Mouse (Mus musculus) stomach, embryonic 16.5 days (tissue): ENCODE data around the gene Tmprss7. TPM values are rescaled to one million over a fixed set of nuclear protein-coding genes. Genes with fewer than 3 reads are reported as not detected.

Source experiments
- ATAC-seq: fragments of 200-750 bp; cut with Nextera tagmentation; 2 replicates; pipeline ENCODE4 v1.8.0; 2017; ENCODE audit warnings: moderate number of reproducible peaks, moderate TSS enrichment; ENCODE audit not compliant: insufficient read depth, low FRiP score
- H3K27ac ChIP-seq: fragments of 300-500 bp; sonication (generic); 2 replicates; pipeline ENCODE4 v1.5.1; 2014; ENCODE audit warnings: low read length
- H3K27me3 ChIP-seq: fragments of 300-500 bp; sonication (generic); 2 replicates; pipeline ENCODE4 v1.6.1; 2014; ENCODE audit warnings: low read length, control low read depth, mixed read lengths; ENCODE audit not compliant: control insufficient read depth, insufficient read depth
- H3K36me3 ChIP-seq: fragments of 300-500 bp; sonication (generic); 2 replicates; pipeline ENCODE4 v1.6.1; 2014; ENCODE audit warnings: low read length; ENCODE audit not compliant: control insufficient read depth, insufficient read depth
- H3K4me1 ChIP-seq: fragments of 300-500 bp; sonication (generic); 2 replicates; pipeline ENCODE4 v1.6.1; 2014; ENCODE audit warnings: low read length, control low read depth, mixed read lengths; ENCODE audit not compliant: control insufficient read depth, insufficient read depth
- H3K4me2 ChIP-seq: fragments of 300-500 bp; sonication (generic); 2 replicates; pipeline ENCODE4 v1.6.1; 2014; ENCODE audit warnings: low read depth, low read length, mixed read lengths
- H3K4me3 ChIP-seq: fragments of 300-500 bp; sonication (generic); replicated peaks from 2 replicates; pipeline ENCODE4 v1.5.1; 2014; ENCODE audit warnings: mild to moderate bottlenecking, low read length
- H3K9ac ChIP-seq: fragments of 300-500 bp; sonication (generic); 2 replicates; pipeline ENCODE4 v1.6.1; 2014; ENCODE audit warnings: low read length
- H3K9me3 ChIP-seq: fragments of 300-500 bp; sonication (generic); replicated peaks from 2 replicates; pipeline ENCODE4 v1.6.1; 2016; ENCODE audit warnings: low read length, control low read depth; ENCODE audit not compliant: control insufficient read depth
- WGBS: fragments of 180-500 bp; shearing (Covaris S2); extraction: QIAGEN DNeasy Blood & Tissue Kit; methylation state at CpG from one replicate; pipeline ENCODE4 v1.1.7; 2014; 5-methylcytosine and 5-hydroxymethylcytosine counted together
- polyA plus RNA-seq: library from polyadenylated mRNA; unstranded; fragments of >200 nt; fragmentation: Nextera tagmentation; extraction: Ambion mirVana; gene quantifications from 2 replicates; pipeline ENCODE4 v1.2.1, GENCODE M21; 2015

Gene Tmprss7
- polyA plus RNA-seq, 1 experiment from 2014 or later: 0.26 TPM

GRCm38 (mm10) chr16:45624791-45625190, 68.7 kb downstream of the Tmprss7 start:
- H3K9me3 ChIP-seq: no peaks in the 10 kb centered on the region
- H3K4me2 ChIP-seq: no peak overlapping the region
- H3K9ac ChIP-seq: no peak overlapping the region
- no peaks in the 10 kb centered on the region for H3K4me1 ChIP-seq
- H3K36me3 ChIP-seq: no peaks in the 10 kb centered on the region
- H3K27ac ChIP-seq: no peak overlapping the region
- no peak overlapping the region for H3K4me3 ChIP-seq
- no peak for ATAC-seq
- no peaks in the 10 kb centered on the region for H3K27me3 ChIP-seq
- 83% methylated on average over 2 of the region's 2 CpGs for WGBS

- no peaks in the 10 kb centered on the region for H3K27me3 ChIP-seq
- H3K4me3 ChIP-seq: no peak overlapping the region
- 81% methylated on average over 4 of the region's 4 CpGs for WGBS
- H3K9me3 ChIP-seq: no peaks in the 10 kb centered on the region
- no peaks in the 10 kb centered on the region for H3K36me3 ChIP-seq
- no peak overlapping the region for H3K4me2 ChIP-seq
- no peak overlapping the region for H3K9ac ChIP-seq
- H3K4me1 ChIP-seq: no peaks in the 10 kb centered on the region
- no peak overlapping the region for H3K27ac ChIP-seq
- no peak for ATAC-seq
Measured at GRCm38 (mm10) chr16:45623230-45623629, 70.2 kb downstream of the Tmprss7 start.

- H3K4me1 ChIP-seq: no peaks in the 10 kb centered on the region
- WGBS: 55% methylated on average over 8 of the region's 8 CpGs
Measured at GRCm38 (mm10) chr16:45619751-45620375, 73.6 kb downstream of the Tmprss7 start.

GRCm38 (mm10) chr16:45615944-45616343, 77.5 kb downstream of the Tmprss7 start:
- no peak for ATAC-seq
- whole genome bisulfite sequencing: 94% methylated on average over 1 of the region's 1 CpGs

More at GRCm38 (mm10) chr16:45619751-45620375, 73.6 kb downstream of the Tmprss7 start:
- no peak overlapping the region for H3K9ac ChIP-seq
- no peak overlapping the region for H3K27ac ChIP-seq
- no peak overlapping the region for H3K4me3 ChIP-seq
- no peaks in the 10 kb centered on the region for H3K27me3 ChIP-seq
- no peaks in the 10 kb centered on the region for H3K36me3 ChIP-seq
- no peaks in the 10 kb centered on the region for H3K9me3 ChIP-seq
- no peak for ATAC-seq
- H3K4me2 ChIP-seq: no peak overlapping the region

GRCm38 (mm10) chr16:45613247-45613646, 80.2 kb downstream of the Tmprss7 start:
- no peak overlapping the region for H3K4me3 ChIP-seq
- H3K4me1 ChIP-seq: peaks cover 3% of the 10 kb centered on the region; the same call in 1 of the 2 replicates
- no peaks in the 10 kb centered on the region for H3K36me3 ChIP-seq
- ATAC-seq: no peak
- WGBS: 55% methylated on average over 2 of the region's 2 CpGs
- H3K4me2 ChIP-seq: no peak overlapping the region
- H3K27me3 ChIP-seq: no peaks in the 10 kb centered on the region
- no peak overlapping the region for H3K27ac ChIP-seq
- H3K9me3 ChIP-seq: no peaks in the 10 kb centered on the region
- no peak overlapping the region for H3K9ac ChIP-seq

More at GRCm38 (mm10) chr16:45615944-45616343, 77.5 kb downstream of the Tmprss7 start:
- no peaks in the 10 kb centered on the region for H3K27me3 ChIP-seq
- H3K27ac ChIP-seq: no peak overlapping the region
- H3K9me3 ChIP-seq: no peaks in the 10 kb centered on the region
- no peaks in the 10 kb centered on the region for H3K36me3 ChIP-seq
- H3K4me1 ChIP-seq: no peaks in the 10 kb centered on the region
- H3K4me2 ChIP-seq: no peak overlapping the region
- no peak overlapping the region for H3K9ac ChIP-seq
- no peak overlapping the region for H3K4me3 ChIP-seq

- no peak within 1 kb of the TSS for H3K27ac ChIP-seq
- H3K4me2 ChIP-seq: no peak within 1 kb of the TSS
- H3K9me3 ChIP-seq: no peaks in the 10 kb centered on the region
- peak; percentile 68; the same call in 1 of the 2 replicates for ATAC-seq
- H3K9ac ChIP-seq: no peak within 1 kb of the TSS
- no peak within 1 kb of the TSS for H3K4me3 ChIP-seq
- H3K27me3 ChIP-seq: no peaks in the 10 kb centered on the region
- no peaks in the 10 kb centered on the region for H3K36me3 ChIP-seq
- H3K4me1 ChIP-seq: peaks cover 3% of the 10 kb centered on the region; the same call in 1 of the 2 replicates
- 45% methylated on average over 4 of the region's 4 CpGs for WGBS
Measured at GRCm38 (mm10) chr16:45610267-45610666, 83.2 kb downstream of the Tmprss7 start, which contains the start of gene Gcsam. Gene Gcsam, plus strand, starts transcription at chr16:45610380.

- H3K9ac ChIP-seq: no peak overlapping the region
- no peak for ATAC-seq
- WGBS: 58% methylated on average over 3 of the region's 3 CpGs
Measured at GRCm38 (mm10) chr16:45609300-45609699, 84.2 kb downstream of the Tmprss7 start.

GRCm38 (mm10) chr16:45608481-45608954, 84.9 kb downstream of the Tmprss7 start:
- H3K36me3 ChIP-seq: no peaks in the 10 kb centered on the region
- no peak overlapping the region for H3K4me3 ChIP-seq
- H3K9me3 ChIP-seq: no peaks in the 10 kb centered on the region
- no peak overlapping the region for H3K9ac ChIP-seq
- no peaks in the 10 kb centered on the region for H3K27me3 ChIP-seq
- peak overlapping the region; percentile 11; the same call in 1 of the 2 replicates for H3K27ac ChIP-seq
- H3K4me1 ChIP-seq: peaks cover 3% of the 10 kb centered on the region; the same call in 1 of the 2 replicates
- H3K4me2 ChIP-seq: no peak overlapping the region
- ATAC-seq: peak; percentile 70
- WGBS: 22% methylated on average over 4 of the region's 4 CpGs

More at GRCm38 (mm10) chr16:45609300-45609699, 84.2 kb downstream of the Tmprss7 start:
- Histone ChIP-seq H3K9me3 (no peaks in the 10 kb centered on the region), H3K27me3 (no peaks in the 10 kb centered on the region), H3K27ac (0 out of 2 replicates have a peak overlapping the region, but pooled peaks have one; percentile 11), H3K4me3 (no peak overlapping the region), H3K36me3 (no peaks in the 10 kb centered on the region), H3K4me2 (no peak overlapping the region), H3K4me1 (peaks cover 3% of the 10 kb centered on the region; the same call in 1 of the 2 replicates)
